In the genomic region with DNA sequence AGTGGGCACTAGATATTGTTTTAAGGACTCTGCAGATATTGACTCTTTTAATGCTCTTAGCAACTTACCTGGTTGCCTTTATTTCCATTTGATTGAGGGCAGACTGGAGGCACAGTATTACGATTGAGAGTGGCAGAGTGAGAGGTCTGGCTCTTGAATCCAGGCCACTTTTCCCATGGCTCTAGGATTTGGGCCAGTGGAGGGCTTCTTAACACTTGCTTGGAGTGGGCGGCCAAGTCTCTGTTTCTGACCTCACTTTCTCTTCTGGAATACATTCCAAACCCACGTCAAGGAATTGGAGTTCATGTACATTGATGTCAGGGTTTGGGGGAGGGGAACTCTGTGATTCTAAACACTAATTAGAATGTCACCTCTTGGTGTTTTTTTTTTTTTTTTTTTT, we compare ENCODE assay signal across 25 mouse cellular contexts. TPM values are rescaled to one million over a fixed set of nuclear protein-coding genes. Genes with fewer than 3 reads are reported as not detected.
DNase-seq lines count a peak whose midpoint lies in the region; ATAC-seq and TF ChIP-seq lines count a peak whose summit lies in the region.
"Had no signal": no experiment of that assay in that cellular context is flagged by ENCODE, and none has a peak within 500 bp of the region (broad histone marks: within the 10 kb centered on the region; RNA-seq: fewer than 3 reads in every experiment).

No protein-coding gene starts in this region.

- H3K9me3 ChIP-seq in liver, embryonic 11.5 days (ENCODE audit: control insufficient read depth, low read length) = no peaks in the 10 kb centered on the region
- no peaks in the 10 kb centered on the region for H3K9me3 ChIP-seq in liver, embryonic 13.5 days (replicated peaks)
- H3K9me3 ChIP-seq in forebrain, embryonic 16.5 days (ENCODE audit: control insufficient read depth, low read length) = no peaks in the 10 kb centered on the region
- H3K9me3 ChIP-seq: embryonic facial prominence, embryonic 15.5 days; forebrain, embryonic 10.5 days; G1E; heart, embryonic 10.5 days; hindbrain, embryonic 10.5 days; midbrain, embryonic 15.5 days; neural tube, embryonic 13.5 days had no signal

- H3K36me3 ChIP-seq in liver, embryonic 11.5 days (ENCODE audit: control insufficient read depth, insufficient read depth, low read length) = no peaks in the 10 kb centered on the region
- no peaks in the 10 kb centered on the region for H3K36me3 ChIP-seq in liver, embryonic 13.5 days
- no peaks in the 10 kb centered on the region for H3K36me3 ChIP-seq in forebrain, embryonic 16.5 days (ENCODE audit: control insufficient read depth, insufficient read depth)
- H3K36me3 ChIP-seq: embryonic facial prominence, embryonic 15.5 days; forebrain, embryonic 10.5 days; G1E; heart, embryonic 10.5 days; hindbrain, embryonic 10.5 days; midbrain, embryonic 15.5 days; neural tube, embryonic 13.5 days had no signal

- no peak for ATAC-seq in liver, embryonic 11.5 days (replicated peaks; ENCODE audit: low FRiP score)
- no peak for ATAC-seq in liver, embryonic 13.5 days (ENCODE audit: low read depth)
- ATAC-seq in forebrain, embryonic 16.5 days = no peak
- ATAC-seq: forebrain, postnatal 0 days; midbrain, embryonic 15.5 days; Patski had no signal

- peaks cover 56% of the 10 kb centered on the region for H3K4me1 ChIP-seq in liver, embryonic 11.5 days (replicated peaks; ENCODE audit: control insufficient read depth, insufficient read depth, low read length)
- H3K4me1 ChIP-seq in liver, embryonic 13.5 days (replicated peaks) = peaks cover 90% of the 10 kb centered on the region
- peaks cover 46% of the 10 kb centered on the region for H3K4me1 ChIP-seq in olfactory bulb, adult 2 months (ENCODE audit: control insufficient read depth, insufficient read depth, low read length)
- peaks cover 26% of the 10 kb centered on the region for H3K4me1 ChIP-seq in forebrain, embryonic 16.5 days (replicated peaks; ENCODE audit: control insufficient read depth, insufficient read depth, low read length)

- intact Hi-C loops in gastrocnemius, adult 2 months (cut with DNase I) = no loop called here

- peak overlapping the region; percentile 98 for H3K27ac ChIP-seq in gastrocnemius, adult 2 months
- H3K27ac ChIP-seq in liver, embryonic 11.5 days (ENCODE audit: low read depth, low read length) = no peak overlapping the region
- H3K27ac ChIP-seq in liver, embryonic 13.5 days = peak overlapping the region; percentile 98
- H3K27ac ChIP-seq in olfactory bulb, adult 2 months (ENCODE audit: insufficient read depth, low read depth, low read length) = peak overlapping the region; percentile 23; the same call in 1 of the 2 replicates
- no peak overlapping the region for H3K27ac ChIP-seq in forebrain, embryonic 16.5 days (ENCODE audit: low read length)
- H3K27ac ChIP-seq: embryonic facial prominence, embryonic 15.5 days; forebrain, embryonic 10.5 days; heart, embryonic 10.5 days; hindbrain, embryonic 10.5 days; midbrain, embryonic 15.5 days; neural tube, embryonic 13.5 days had no signal

- DNase-seq in gastrocnemius, adult 2 months = no peak
- no peak for DNase-seq in gastrocnemius, adult 18-20 months (ENCODE audit: low spot score)
- no peak for DNase-seq in liver, embryonic 11.5 days (ENCODE audit: low spot score)
- DNase-seq in liver = no peak
- DNase-seq in liver, embryonic 13.5 days = no peak
- DNase-seq: adrenal gland, postnatal 36 days; cerebellum, adult 9-11 months; forebrain, postnatal 0 days; gastrocnemius, postnatal 36 days; kidney, adult 11 months; lung, adult 18-20 months; lung, postnatal 14 days; right cerebral cortex, adult 18-20 months; right cerebral cortex, postnatal 4 days; thymus, postnatal 25 days had no signal

- H3K4me3 ChIP-seq in gastrocnemius, adult 2 months = no peak overlapping the region
- no peak overlapping the region for H3K4me3 ChIP-seq in liver, embryonic 11.5 days (ENCODE audit: low read depth, low read length)
- H3K4me3 ChIP-seq in liver, embryonic 13.5 days (replicated peaks) = peak overlapping the region; percentile 99
- H3K4me3 ChIP-seq in olfactory bulb, adult 2 months (ENCODE audit: insufficient read depth, low read depth, low read length) = no peak overlapping the region
- H3K4me3 ChIP-seq in forebrain, embryonic 16.5 days (replicated peaks; ENCODE audit: low read length) = no peak overlapping the region
- H3K4me3 ChIP-seq: embryonic facial prominence, embryonic 15.5 days; forebrain, embryonic 10.5 days; heart, embryonic 10.5 days; hindbrain, embryonic 10.5 days; midbrain, embryonic 15.5 days; neural tube, embryonic 13.5 days had no signal

- TF ChIP-seq CTCF in gastrocnemius, adult 2 months (IDR thresholded peaks at IDR 0.05) = no peak
- no peak for TF ChIP-seq CTCF in olfactory bulb, adult 2 months (IDR thresholded peaks at IDR 0.05; ENCODE audit: insufficient read depth, low read depth, low read length)

- peak overlapping the region; percentile 91; the same call in 1 of the 2 replicates for H3K4me2 ChIP-seq in liver, embryonic 11.5 days
- H3K4me2 ChIP-seq in liver, embryonic 13.5 days = peak overlapping the region; percentile 85
- no peak overlapping the region for H3K4me2 ChIP-seq in forebrain, embryonic 16.5 days (ENCODE audit: low read length)
- H3K4me2 ChIP-seq: embryonic facial prominence, embryonic 15.5 days; midbrain, embryonic 15.5 days; neural tube, embryonic 13.5 days had no signal

- 79% methylated on average over 3 of the region's 3 CpGs for WGBS in liver, embryonic 11.5 days
- whole genome bisulfite sequencing in liver, embryonic 13.5 days (ENCODE audit: insufficient replicate concordance) = 80% methylated on average over 3 of the region's 3 CpGs
- WGBS in olfactory bulb, adult 2 months = 38% methylated on average over 3 of the region's 3 CpGs
- 73% methylated on average over 3 of the region's 3 CpGs for WGBS in forebrain, embryonic 16.5 days

- TF ChIP-seq POLR2A in olfactory bulb, adult 2 months (IDR thresholded peaks at IDR 0.05; ENCODE audit: insufficient read depth, low read depth, low read length) = no peak

- H3K27me3 ChIP-seq in liver, embryonic 11.5 days (replicated peaks; ENCODE audit: control insufficient read depth, insufficient read depth, low read length) = no peaks in the 10 kb centered on the region
- peaks cover 2% of the 10 kb centered on the region; the same call in 1 of the 2 replicates for H3K27me3 ChIP-seq in liver, embryonic 13.5 days
- H3K27me3 ChIP-seq in forebrain, embryonic 16.5 days (replicated peaks; ENCODE audit: control insufficient read depth, insufficient read depth, low read length) = no peaks in the 10 kb centered on the region
- H3K27me3 ChIP-seq: embryonic facial prominence, embryonic 15.5 days; midbrain, embryonic 15.5 days; neural tube, embryonic 13.5 days; Patski had no signal

- H3K9ac ChIP-seq in liver, embryonic 11.5 days (ENCODE audit: low read depth, low read length) = peak overlapping the region; percentile 26; the same call in 1 of the 2 replicates
- H3K9ac ChIP-seq in liver, embryonic 13.5 days = peak overlapping the region; percentile 100
- H3K9ac ChIP-seq in forebrain, embryonic 16.5 days (replicated peaks; ENCODE audit: low read depth, low read length) = no peak overlapping the region
- H3K9ac ChIP-seq: embryonic facial prominence, embryonic 15.5 days; forebrain, postnatal 0 days; midbrain, embryonic 15.5 days; neural tube, embryonic 13.5 days had no signal

RNA-seq across cellular contexts. Expression of gene Smox, which starts 4.0 kb away (rescaled TPM):
- 100 to 1,000 TPM in 1 of 2 experiments, 10 to 100 TPM in 1; 51.2 to 522 TPM for total RNA-seq in gastrocnemius, adult 2 months (2021)
- 100 to 1,000 TPM in 1 of 2 experiments, 10 to 100 TPM in 1; 86.0 to 120 TPM for total RNA-seq in gastrocnemius, adult 18-20 months (2021)
- 36.3 and 44.9 TPM in 2 replicates for polyA plus RNA-seq in liver, embryonic 11.5 days (2014; fragmentation: Nextera tagmentation; extraction: Ambion mirVana)
- polyA plus RNA-seq in liver, embryonic 13.5 days (2015; fragmentation: Nextera tagmentation; extraction: Ambion mirVana) = 109 and 113 TPM in 2 replicates
- not detected in 2 replicates for polyA plus RNA-seq in olfactory bulb, adult 2 months (2012; ENCODE audit: insufficient read depth, insufficient read length, low replicate concordance, missing spikeins)
- polyA plus RNA-seq in forebrain, embryonic 16.5 days (2015; fragmentation: Nextera tagmentation; extraction: Ambion mirVana) = 56.2 and 57.2 TPM in 2 replicates

Comparison
In these comparisons a context has a peak if more than half of its experiments do, and no peak if none do; other contexts are left out.
1. H3K27ac ChIP-seq: peak in gastrocnemius, adult 2 months (single experiment), liver, embryonic 13.5 days (single experiment) and olfactory bulb, adult 2 months (single experiment); none in liver, embryonic 11.5 days (single experiment) and forebrain, embryonic 16.5 days (single experiment).